Mouse (Mus musculus) kidney, postnatal 0 days (tissue): Measurements from ENCODE around the gene Klhdc9. TPM values are rescaled to one million over a fixed set of nuclear protein-coding genes. Genes with fewer than 3 reads are reported as not detected.

Experiments used
- ATAC-seq: fragments of 200-750 bp; cut with Nextera tagmentation; replicated peaks from 2 replicates; pipeline ENCODE4 v1.8.0; 2017; ENCODE audit warnings: low read depth, moderate number of reproducible peaks, moderate TSS enrichment, moderate library complexity; ENCODE audit not compliant: low FRiP score
- DNase-seq: peaks from one replicate; pipeline ENCODE4 v3.0.0-alpha.2; 2016; ENCODE audit warnings: low spot score
- H3K27ac ChIP-seq: fragments of 300-500 bp; sonication (generic); 2 replicates; pipeline ENCODE4 v1.5.1; 2014; ENCODE audit warnings: mild to moderate bottlenecking
- H3K27me3 ChIP-seq: fragments of 300-500 bp; sonication (generic); 2 replicates; pipeline ENCODE4 v1.6.1; 2014; ENCODE audit warnings: low read length, mixed read lengths; ENCODE audit not compliant: insufficient read depth
- H3K36me3 ChIP-seq: fragments of 300-500 bp; sonication (generic); 2 replicates; pipeline ENCODE4 v1.6.1; 2014; ENCODE audit warnings: low read length, mixed read lengths; ENCODE audit not compliant: insufficient read depth
- H3K4me1 ChIP-seq: fragments of 300-500 bp; sonication (generic); replicated peaks from 2 replicates; pipeline ENCODE4 v1.6.1; 2014; ENCODE audit warnings: antibody characterized with exemption, low read length, mixed read lengths; ENCODE audit not compliant: insufficient read depth
- H3K4me2 ChIP-seq: fragments of 300-500 bp; sonication (generic); 2 replicates; pipeline ENCODE4 v1.6.1; 2014; ENCODE audit warnings: mild to moderate bottlenecking, low read length, moderate library complexity, mixed read lengths
- H3K4me3 ChIP-seq: fragments of 300-500 bp; sonication (generic); replicated peaks from 2 replicates; pipeline ENCODE4 v1.5.1; 2014; ENCODE audit warnings: low read depth, low read length
- H3K9ac ChIP-seq: fragments of 300-500 bp; sonication (generic); 2 replicates; pipeline ENCODE4 v1.6.1; 2014; ENCODE audit warnings: low read depth, low read length
- H3K9me3 ChIP-seq: fragments of 300-500 bp; sonication (generic); replicated peaks from 2 replicates; pipeline ENCODE4 v1.6.1; 2016; ENCODE audit warnings: low read length, inconsistent platforms, mixed read lengths
- CTCF ChIP-seq: IDR thresholded peaks from 2 replicates; pipeline ENCODE4 v1.5.1; 2016; ENCODE audit warnings: antibody characterized with exemption, low read depth, mild to moderate bottlenecking, moderate library complexity
- WGBS: fragments of 180-500 bp; shearing (Covaris S2); extraction: QIAGEN DNeasy Blood & Tissue Kit; methylation state at CpG from one replicate; pipeline ENCODE4 v1.1.7; 2014; 5-methylcytosine and 5-hydroxymethylcytosine counted together
- polyA plus RNA-seq: library from polyadenylated mRNA; unstranded; fragments of >200 nt; fragmentation: Nextera tagmentation; extraction: Ambion mirVana; gene quantifications from 2 replicates; pipeline ENCODE4 v1.2.1, GENCODE M21; 2015

Klhdc9 gene
- polyA plus RNA-seq, result 5.7 and 6.4 TPM in 2 replicates

- TF ChIP-seq CTCF, result no peak
- Histone ChIP-seq H3K9me3 (no peaks in the 10 kb centered on the region), H3K27ac (peak within 1 kb of the TSS; percentile 80), H3K4me3 (peak within 1 kb of the TSS; percentile 53), H3K36me3 (peaks cover 15% of the 10 kb centered on the region; the same call in 1 of the 2 replicates), H3K4me1 (no peaks in the 10 kb centered on the region; the same call in 1 of the 2 replicates), H3K9ac (peak within 1 kb of the TSS; percentile 73), H3K4me2 (peak within 1 kb of the TSS; percentile 82), H3K27me3 (no peaks in the 10 kb centered on the region)
- DNase-seq (peak; percentile 99), ATAC-seq (peak; percentile 96)
- under 1% methylated on average over 21 of the region's 21 CpGs for WGBS
Observed at GRCm38 (mm10) chr1:171360656-171361055, at the start of gene Klhdc9. TSS of gene Klhdc9 (minus strand) at chr1:171360798.

- Histone ChIP-seq H3K27me3 (no peaks in the 10 kb centered on the region), H3K4me3 (no peak overlapping the region), H3K4me1 (no peaks in the 10 kb centered on the region), H3K4me2 (no peak overlapping the region), H3K9ac (no peak overlapping the region), H3K27ac (no peak overlapping the region), H3K36me3 (no peaks in the 10 kb centered on the region), H3K9me3 (no peaks in the 10 kb centered on the region)
- TF ChIP-seq CTCF, result no peak
- DNase-seq (no peak), ATAC-seq (no peak)
- 86% methylated on average over 1 of the region's 1 CpGs for WGBS
Observed at GRCm38 (mm10) chr1:171410231-171410630, 49.6 kb upstream of the Klhdc9 start.

- ATAC-seq (no peak), DNase-seq (no peak)
- 74% methylated on average over 5 of the region's 5 CpGs for WGBS
- Histone ChIP-seq H3K4me1 (no peaks in the 10 kb centered on the region), H3K9ac (no peak overlapping the region), H3K9me3 (no peaks in the 10 kb centered on the region), H3K4me2 (no peak overlapping the region), H3K27ac (no peak overlapping the region), H3K36me3 (no peaks in the 10 kb centered on the region), H3K4me3 (no peak overlapping the region), H3K27me3 (no peaks in the 10 kb centered on the region)
- no peak for TF ChIP-seq CTCF
Observed at GRCm38 (mm10) chr1:171407263-171407662, 46.7 kb upstream of the Klhdc9 start.

DNA sequence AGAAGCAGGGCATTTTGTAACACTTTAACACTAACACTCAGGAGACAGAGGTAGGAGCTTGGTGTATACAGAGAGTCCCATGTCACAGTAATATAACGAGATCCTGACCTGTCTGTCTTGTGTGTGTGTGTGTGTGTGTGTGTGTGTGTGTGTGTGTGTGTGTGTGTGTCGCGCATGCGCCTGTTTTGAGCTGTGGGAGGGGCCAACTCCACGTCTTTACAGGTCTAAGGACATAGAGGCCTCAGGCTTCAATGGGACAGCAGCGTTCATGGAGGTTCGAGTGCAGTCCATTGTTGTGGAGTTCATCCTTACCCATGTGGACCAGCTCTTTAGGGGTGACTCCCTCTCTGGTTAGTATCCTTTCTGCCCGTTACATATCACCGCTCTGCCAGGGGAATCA is 42.4 kb upstream of the Klhdc9 start:
- no peak overlapping the region for H3K9ac ChIP-seq
- no peaks in the 10 kb centered on the region for H3K4me1 ChIP-seq
- H3K27ac ChIP-seq, result no peak overlapping the region
- TF ChIP-seq CTCF, result no peak
- ATAC-seq (no peak), DNase-seq (no peak)
- WGBS, result 72% methylated on average over 9 of the region's 9 CpGs
- H3K27me3 ChIP-seq, result no peaks in the 10 kb centered on the region
- no peaks in the 10 kb centered on the region for H3K9me3 ChIP-seq
- H3K4me3 ChIP-seq, result no peak overlapping the region
- H3K4me2 ChIP-seq, result no peak overlapping the region
- H3K36me3 ChIP-seq, result no peaks in the 10 kb centered on the region

DNA sequence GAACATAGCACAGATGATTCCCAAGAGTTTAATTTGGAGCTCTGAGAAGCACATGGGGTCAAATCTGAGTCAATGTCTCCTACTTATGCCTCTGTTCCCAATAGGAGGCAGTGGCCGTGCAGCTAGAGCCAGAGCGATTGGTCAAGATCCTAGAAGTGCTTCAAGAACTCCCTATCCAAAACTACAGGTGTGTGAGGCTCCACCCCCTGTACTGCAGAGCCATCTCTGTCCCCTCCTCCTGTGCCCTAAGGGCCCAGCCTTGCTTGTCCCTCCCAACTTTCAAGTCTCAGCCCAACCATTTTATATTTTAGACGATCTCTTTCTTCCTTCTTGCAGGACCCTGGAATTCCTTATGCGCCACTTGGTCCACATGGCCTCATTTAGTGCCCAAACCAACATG is 41.2 kb upstream of the Klhdc9 start:
- 83% methylated on average over 4 of the region's 4 CpGs for WGBS
- TF ChIP-seq CTCF, result no peak
- H3K9ac ChIP-seq, result no peak overlapping the region
- no peak overlapping the region for H3K27ac ChIP-seq
- DNase-seq (no peak), ATAC-seq (no peak)
- no peaks in the 10 kb centered on the region for H3K4me1 ChIP-seq
- no peak overlapping the region for H3K4me3 ChIP-seq
- no peaks in the 10 kb centered on the region for H3K27me3 ChIP-seq
- H3K4me2 ChIP-seq, result no peak overlapping the region
- no peaks in the 10 kb centered on the region for H3K9me3 ChIP-seq
- no peaks in the 10 kb centered on the region for H3K36me3 ChIP-seq

DNA sequence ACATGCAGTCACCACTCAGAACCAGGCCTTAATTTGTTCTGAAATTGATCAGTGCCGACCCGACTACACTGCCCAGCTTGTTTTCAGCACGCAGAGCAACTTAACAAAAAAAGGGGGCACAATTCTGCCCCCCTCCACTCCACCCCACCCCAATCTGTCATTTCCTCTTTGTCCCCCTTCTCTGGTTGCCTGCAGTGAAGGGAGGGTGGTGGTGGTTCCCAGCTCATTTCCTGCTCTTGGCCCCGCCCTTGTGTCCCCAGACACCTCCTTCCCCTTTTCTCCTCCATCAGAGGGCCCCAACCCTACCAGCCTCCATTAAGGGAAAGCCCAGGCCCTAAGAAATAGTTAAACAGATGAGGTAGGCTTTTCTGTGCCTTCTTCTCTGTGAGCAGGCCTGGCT is 29.5 kb upstream of the Klhdc9 start:
- no peaks in the 10 kb centered on the region for H3K4me1 ChIP-seq
- H3K4me2 ChIP-seq, result no peak overlapping the region
- no peak for DNase-seq
- no peaks in the 10 kb centered on the region for H3K9me3 ChIP-seq
- no peak for TF ChIP-seq CTCF
- H3K36me3 ChIP-seq, result no peaks in the 10 kb centered on the region
- H3K4me3 ChIP-seq, result no peak overlapping the region
- no peak overlapping the region for H3K27ac ChIP-seq
- H3K9ac ChIP-seq, result no peak overlapping the region
- H3K27me3 ChIP-seq, result no peaks in the 10 kb centered on the region
- WGBS, result 90% methylated on average over 4 of the region's 4 CpGs
- ATAC-seq, result no peak
